Mouse (Mus musculus): ENCODE measurements around the gene Borcs6.

Borcs6 gene

GRCm38 (mm10) chr11:69088856-69089615 is 29.5 kb downstream of the Borcs6 start:
- DNase-seq (ENCODE audit: low read depth, low spot score), result peak; percentile 54

DNA sequence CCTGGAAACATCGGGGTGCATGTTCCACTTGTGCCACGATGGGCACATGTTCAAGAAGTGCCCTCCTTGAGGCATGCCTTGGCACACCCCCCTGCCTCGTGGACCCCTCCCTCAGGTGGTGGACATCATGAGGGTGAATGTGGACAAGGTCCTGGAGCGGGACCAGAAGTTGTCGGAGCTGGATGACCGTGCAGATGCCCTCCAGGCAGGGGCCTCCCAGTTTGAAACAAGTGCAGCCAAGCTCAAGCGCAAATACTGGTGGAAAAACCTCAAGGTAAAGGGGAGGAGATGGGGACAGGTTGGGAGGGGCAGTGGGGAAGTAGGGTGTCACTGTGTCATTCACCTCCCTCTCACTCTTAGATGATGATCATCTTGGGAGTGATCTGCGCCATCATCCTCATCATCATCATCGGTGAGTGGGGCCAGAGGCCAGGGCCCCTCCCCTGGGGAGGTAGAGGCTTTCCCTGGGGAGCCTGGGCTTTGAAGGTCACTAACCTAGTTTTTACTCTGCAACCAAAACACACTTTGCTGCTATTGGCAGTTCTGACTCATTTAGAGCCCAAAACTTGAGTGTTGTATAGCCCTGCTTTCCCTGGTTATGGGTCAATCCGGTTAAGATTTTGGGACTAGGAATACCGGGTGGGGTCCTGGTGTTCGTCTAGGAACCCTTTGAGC is 30.2 kb downstream of the Borcs6 start:
- DNase-seq (ENCODE audit: low read depth, low spot score), result no peak

- DNase-seq (ENCODE audit: low read depth, low spot score), result peak; percentile 9
These were observed 30.9 kb downstream of the Borcs6 start for GRCm38 (mm10) chr11:69090367-69090766.

- peak; percentile 20 for DNase-seq (ENCODE audit: low read depth, low spot score)
These were observed 32.3 kb downstream of the Borcs6 start for GRCm38 (mm10) chr11:69091566-69092385.

DNA sequence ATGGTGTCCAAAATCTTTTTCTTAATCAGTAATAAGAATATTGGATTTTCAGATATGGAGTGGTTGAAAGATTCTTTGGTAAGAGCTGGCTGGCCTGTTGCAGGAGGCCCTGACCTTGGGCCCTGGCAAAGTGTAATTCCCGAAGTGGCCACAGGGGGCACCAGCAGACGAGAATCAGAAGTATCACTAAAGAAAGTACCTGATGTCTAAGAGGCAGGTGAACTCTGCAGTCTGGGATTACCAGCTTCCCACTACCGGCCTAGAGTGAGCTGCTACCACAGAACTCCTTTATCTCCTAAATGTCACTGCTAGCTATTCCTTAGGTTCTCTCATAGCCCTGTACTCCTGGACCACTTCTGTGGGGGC is 32.9 kb downstream of the Borcs6 start:
- DNase-seq (ENCODE audit: low read depth, low spot score), result peak; percentile 91

DNA sequence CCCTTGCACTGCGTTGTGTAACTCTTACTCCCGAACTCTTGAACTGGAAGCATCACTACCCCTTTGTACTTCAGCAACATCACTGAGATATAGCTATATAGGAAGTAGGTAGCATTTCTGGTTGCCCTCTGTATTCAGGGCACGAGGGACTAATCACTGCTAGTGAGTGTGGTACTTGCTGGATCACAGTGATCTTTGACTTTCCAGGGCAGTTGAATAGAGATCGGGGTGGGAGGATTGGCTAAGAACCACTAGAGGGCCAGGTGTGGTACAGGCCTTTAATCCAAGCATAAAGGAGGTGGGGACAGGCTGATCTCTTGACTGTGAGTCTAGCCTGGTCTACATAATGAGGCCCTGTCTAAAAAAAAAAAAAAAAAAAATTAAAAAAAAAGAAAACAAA is 33.4 kb downstream of the Borcs6 start:
- DNase-seq (ENCODE audit: low read depth, low spot score), result peak; percentile 69

GRCm38 (mm10) chr11:69093856-69094255 is 34.3 kb downstream of the Borcs6 start:
- peak; percentile 18 for DNase-seq (ENCODE audit: low read depth, low spot score)

GRCm38 (mm10) chr11:69094697-69095429 is 35.3 kb downstream of the Borcs6 start, which contains the start of gene Per1:
TSS of gene Per1 (plus strand) at chr11:69095217.
- peak; percentile 99 for DNase-seq (ENCODE audit: low read depth, low spot score)

DNA sequence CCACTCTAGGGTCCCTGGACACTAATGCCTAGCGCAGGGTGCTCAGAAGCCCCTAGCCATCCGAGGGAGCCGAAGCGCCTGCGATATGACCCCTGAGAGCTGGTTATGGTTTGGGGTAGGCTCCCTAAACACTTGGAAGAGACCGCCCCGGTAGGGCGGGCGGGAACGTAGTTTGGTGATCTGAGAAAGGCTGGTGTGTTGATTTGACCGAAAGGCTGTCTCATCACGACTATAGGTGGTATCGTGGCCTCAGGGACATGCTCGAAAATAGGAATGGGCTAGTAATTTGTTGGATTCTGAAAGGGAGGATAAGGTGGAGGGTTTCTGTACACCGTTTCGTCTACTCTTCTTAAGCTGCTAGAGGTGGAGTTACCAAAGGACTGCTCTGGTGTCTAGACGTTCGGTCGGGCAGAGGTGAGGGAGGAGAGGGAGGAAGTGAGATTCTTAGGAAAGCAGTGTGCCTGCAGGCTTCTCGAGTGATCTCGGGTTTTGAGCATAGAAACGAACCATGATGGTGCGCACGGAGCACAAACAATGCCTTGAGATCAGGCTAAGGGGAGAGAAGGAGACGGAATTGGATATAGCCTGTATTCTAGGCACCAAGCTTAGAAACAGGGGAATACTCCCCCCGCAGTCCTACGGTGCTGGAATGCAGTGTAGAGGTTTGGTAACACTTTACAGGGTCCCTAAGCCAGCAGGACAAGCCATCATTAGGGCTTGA is 36.2 kb downstream of the Borcs6 start:
- DNase-seq (ENCODE audit: low read depth, low spot score), result peak; percentile 83

GRCm38 (mm10) chr11:69096360-69096986 is 37.0 kb downstream of the Borcs6 start:
- no peak for DNase-seq (ENCODE audit: low read depth, low spot score)

DNA sequence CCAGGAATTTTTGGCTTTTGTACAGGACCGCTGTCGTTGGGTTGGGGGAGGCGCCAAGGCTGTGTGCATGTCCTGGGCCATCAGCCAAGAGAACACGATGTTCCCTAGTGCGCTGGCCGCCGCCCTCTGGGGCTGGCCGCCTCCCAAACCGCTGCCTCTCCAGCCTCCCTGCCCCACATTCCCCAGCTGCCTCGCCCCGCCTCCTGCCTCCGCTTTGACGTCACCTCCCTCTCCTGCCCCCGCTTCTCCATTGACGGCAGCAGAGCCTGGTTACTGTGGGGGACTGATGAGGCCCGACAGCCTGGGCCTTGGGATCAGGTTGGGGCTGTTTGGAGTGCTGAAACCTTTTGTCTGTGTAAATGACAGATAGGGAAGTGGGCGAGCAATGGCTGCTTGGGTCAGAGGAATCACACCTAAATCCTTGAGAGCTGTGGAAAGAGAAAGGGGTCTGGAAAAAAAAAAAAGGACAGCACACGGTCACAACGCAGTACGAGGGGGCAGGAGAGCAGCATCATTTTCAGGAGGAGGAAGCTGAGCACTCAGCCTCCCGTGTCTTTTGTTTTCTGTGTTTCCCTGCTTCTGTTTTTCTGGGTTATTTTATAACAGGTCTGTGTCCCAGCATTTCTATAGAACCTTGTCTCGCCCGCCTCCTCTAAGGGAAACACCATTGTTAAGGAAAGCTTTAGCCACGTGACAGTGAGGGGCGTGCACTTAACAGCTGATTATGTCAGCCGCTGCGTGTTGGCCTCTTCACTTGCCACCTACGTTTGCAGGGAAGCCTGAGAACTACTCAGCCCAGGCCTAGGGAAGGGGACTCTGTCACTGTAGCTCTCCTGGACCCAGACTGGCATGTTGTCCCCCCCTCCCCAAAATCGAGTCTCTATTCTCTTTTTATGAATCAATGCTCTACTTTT is 37.7 kb downstream of the Borcs6 start:
- DNase-seq (ENCODE audit: low read depth, low spot score), result peak; percentile 93

DNA sequence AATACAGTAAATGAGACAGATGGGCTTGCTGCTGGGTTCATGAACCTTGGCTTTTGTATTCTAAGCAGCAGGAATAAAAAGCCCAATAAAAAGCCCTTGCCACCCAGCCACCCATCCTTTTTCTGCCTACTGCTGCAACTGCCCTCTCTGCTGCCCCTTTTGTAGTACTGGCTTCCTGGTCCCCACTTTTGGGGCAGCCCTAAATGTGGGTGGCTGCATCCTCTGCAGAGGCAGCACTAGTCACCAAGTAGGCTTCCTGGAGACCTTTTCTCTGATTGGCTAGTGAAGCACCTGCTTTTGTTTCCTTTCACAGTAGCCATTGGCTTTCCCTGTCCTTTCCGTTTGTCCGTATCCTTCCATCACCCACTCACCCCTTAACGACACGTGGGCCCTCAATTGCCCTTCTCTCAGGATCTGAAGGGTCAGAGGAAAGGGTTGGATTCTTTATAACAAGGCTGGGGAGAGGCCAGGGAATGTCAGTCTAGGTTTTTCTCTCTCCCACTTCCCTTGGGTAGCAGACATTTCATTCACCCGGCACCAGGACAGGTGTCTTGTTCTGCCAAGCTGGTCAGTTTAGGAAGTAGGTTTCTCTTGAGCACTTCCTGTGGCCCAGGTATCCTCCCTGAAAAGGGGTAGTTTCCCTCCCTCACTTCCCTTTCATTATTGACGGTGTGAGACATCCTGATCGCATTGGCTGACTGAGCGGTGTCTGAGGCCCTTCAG is 38.7 kb downstream of the Borcs6 start:
- DNase-seq (ENCODE audit: low read depth, low spot score), result peak; percentile 82

DNA sequence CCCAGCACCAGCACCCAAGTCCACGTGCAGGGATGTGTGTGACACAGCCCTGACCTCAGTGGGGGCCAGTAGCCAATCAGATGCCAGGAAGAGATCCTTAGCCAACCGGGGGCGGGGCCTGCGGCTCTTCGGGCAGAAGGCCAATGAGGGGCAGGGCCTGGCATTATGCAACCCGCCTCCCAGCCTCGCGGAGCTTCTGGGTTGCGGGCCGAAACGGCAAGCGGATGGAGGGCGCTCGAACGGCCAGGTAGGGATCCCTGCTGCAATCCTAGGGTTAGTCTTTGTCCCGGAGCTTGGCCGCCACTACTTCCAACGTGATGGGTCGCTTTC is 39.2 kb downstream of the Borcs6 start:
- peak; percentile 96 for DNase-seq (ENCODE audit: low read depth, low spot score)

- no peak for DNase-seq (ENCODE audit: low read depth, low spot score)
These were observed 39.8 kb downstream of the Borcs6 start for GRCm38 (mm10) chr11:69099177-69099914.

- DNase-seq (ENCODE audit: low read depth, low spot score), result peak; percentile 97
These were observed 40.4 kb downstream of the Borcs6 start for GRCm38 (mm10) chr11:69099915-69100345.

- no peak for DNase-seq (ENCODE audit: low read depth, low spot score)
These were observed 41.3 kb downstream of the Borcs6 start for GRCm38 (mm10) chr11:69100639-69101360.

Measured in CD4-positive, CD25-positive, alpha-beta regulatory T cell, adult 2 months (primary cell).